In the genomic region with DNA sequence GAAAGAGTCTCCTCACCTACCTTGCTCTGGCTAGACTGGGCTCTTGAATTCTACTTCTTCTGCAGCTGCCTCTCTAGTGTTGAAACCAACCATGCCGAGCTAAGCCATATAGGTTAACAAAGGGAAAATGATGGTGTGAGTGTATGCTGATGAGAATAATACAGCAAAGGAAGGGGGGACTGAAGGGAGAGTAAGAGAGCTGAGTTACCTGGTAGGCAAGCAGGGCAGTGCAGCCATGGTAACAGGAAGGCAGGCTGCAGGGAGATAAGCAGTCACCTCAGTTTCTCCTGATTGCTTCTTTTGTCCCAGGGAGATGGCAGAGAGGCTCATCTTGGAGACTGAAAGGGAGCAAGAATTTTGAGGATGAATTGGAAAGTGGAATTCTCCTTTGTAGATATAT, we compare ENCODE assay signal across 29 mouse cellular contexts.
DNase-seq lines count a peak whose midpoint lies in the region; ATAC-seq and TF ChIP-seq lines count a peak whose summit lies in the region.
"Had no signal": no experiment of that assay in that cellular context is flagged by ENCODE, and none has a peak within 500 bp of the region (broad histone marks: within the 10 kb centered on the region; RNA-seq: fewer than 3 reads in every experiment).

No protein-coding gene starts in this region.

- no peak for TF ChIP-seq CTCF in hindbrain, postnatal 0 days (IDR thresholded peaks at IDR 0.05; ENCODE audit: low read depth)
- TF ChIP-seq CTCF in midbrain, postnatal 0 days (IDR thresholded peaks at IDR 0.05), result no peak
- no peak for TF ChIP-seq CTCF in testis, adult 2 months (IDR thresholded peaks at IDR 0.05; ENCODE audit: control insufficient read depth, insufficient read depth, insufficient replicate concordance, low read depth, low read length)

- H3K4me2 ChIP-seq in hindbrain, embryonic 13.5 days, result no peak overlapping the region
- H3K4me2 ChIP-seq in hindbrain, postnatal 0 days (ENCODE audit: low read depth, low read length), result no peak overlapping the region
- no peak overlapping the region for H3K4me2 ChIP-seq in midbrain, embryonic 13.5 days (replicated peaks)
- H3K4me2 ChIP-seq in midbrain, postnatal 0 days (ENCODE audit: low read depth, low read length, poor library complexity, severe bottlenecking), result no peak overlapping the region
- H3K4me2 ChIP-seq in midbrain, embryonic 16.5 days (ENCODE audit: low read length), result no peak overlapping the region
- H3K4me2 ChIP-seq: embryonic facial prominence, embryonic 13.5 days; forebrain, embryonic 12.5 days; forebrain, embryonic 15.5 days; heart, embryonic 12.5 days; heart, embryonic 15.5 days had no signal

- 0 out of 2 replicates have a peak, but pooled peaks have one; percentile 28 for ATAC-seq in hindbrain, embryonic 13.5 days (ENCODE audit: low FRiP score)
- ATAC-seq in hindbrain, postnatal 0 days, result no peak; the same call in 1 of the 2 replicates
- peak; percentile 77 for ATAC-seq in midbrain, embryonic 13.5 days
- ATAC-seq in midbrain, postnatal 0 days (ENCODE audit: low FRiP score), result no peak
- peak; percentile 68 for ATAC-seq in midbrain, embryonic 16.5 days
- ATAC-seq: forebrain, embryonic 15.5 days; Patski had no signal

- no peak overlapping the region for H3K4me3 ChIP-seq in hindbrain, embryonic 13.5 days
- H3K4me3 ChIP-seq in hindbrain, postnatal 0 days (ENCODE audit: low read length), result no peak overlapping the region
- no peak overlapping the region for H3K4me3 ChIP-seq in midbrain, embryonic 13.5 days (replicated peaks)
- H3K4me3 ChIP-seq in midbrain, postnatal 0 days (ENCODE audit: low read depth, low read length), result no peak overlapping the region
- H3K4me3 ChIP-seq in testis, adult 2 months (ENCODE audit: control insufficient read depth, low read depth, low read length), result peak overlapping the region; percentile 40; the same call in 1 of the 2 replicates
- no peak overlapping the region for H3K4me3 ChIP-seq in midbrain, embryonic 16.5 days (ENCODE audit: low read depth, low read length)
- H3K4me3 ChIP-seq: embryonic facial prominence, embryonic 10.5 days; embryonic facial prominence, embryonic 13.5 days; erythroblast, embryonic 14.5 days; forebrain, embryonic 12.5 days; forebrain, embryonic 15.5 days; heart, embryonic 12.5 days; heart, embryonic 15.5 days had no signal

- H3K27me3 ChIP-seq in hindbrain, embryonic 13.5 days, result no peaks in the 10 kb centered on the region
- no peaks in the 10 kb centered on the region for H3K27me3 ChIP-seq in hindbrain, postnatal 0 days (ENCODE audit: insufficient read depth, low read length)
- no peaks in the 10 kb centered on the region for H3K27me3 ChIP-seq in midbrain, embryonic 13.5 days
- no peaks in the 10 kb centered on the region for H3K27me3 ChIP-seq in midbrain, postnatal 0 days (ENCODE audit: insufficient read depth, low read length)
- H3K27me3 ChIP-seq in testis, adult 2 months (ENCODE audit: control insufficient read depth, insufficient read depth, low read length), result no peaks in the 10 kb centered on the region
- no peaks in the 10 kb centered on the region for H3K27me3 ChIP-seq in midbrain, embryonic 16.5 days (ENCODE audit: control insufficient read depth, insufficient read depth, low read depth, low read length)
- H3K27me3 ChIP-seq: CH12.LX; embryonic facial prominence, embryonic 13.5 days; forebrain, embryonic 12.5 days; forebrain, embryonic 15.5 days; heart, embryonic 12.5 days; heart, embryonic 15.5 days; Patski had no signal

- peaks cover 5% of the 10 kb centered on the region; the same call in 1 of the 2 replicates for H3K4me1 ChIP-seq in hindbrain, embryonic 13.5 days (replicated peaks)
- no peaks in the 10 kb centered on the region for H3K4me1 ChIP-seq in hindbrain, postnatal 0 days (ENCODE audit: insufficient read depth, low read length)
- H3K4me1 ChIP-seq in midbrain, embryonic 13.5 days (replicated peaks), result peaks cover 4% of the 10 kb centered on the region; the same call in 1 of the 2 replicates
- H3K4me1 ChIP-seq in midbrain, postnatal 0 days (ENCODE audit: insufficient read depth, low read length), result 0 out of 2 replicates have a peak, but pooled peaks cover 4% of the 10 kb centered on the region
- H3K4me1 ChIP-seq in testis, adult 2 months (ENCODE audit: control insufficient read depth, insufficient read depth, low read length), result no peaks in the 10 kb centered on the region
- H3K4me1 ChIP-seq in midbrain, embryonic 16.5 days (ENCODE audit: control insufficient read depth, insufficient read depth, low read length), result peaks cover 5% of the 10 kb centered on the region
- H3K4me1 ChIP-seq: embryonic facial prominence, embryonic 10.5 days; embryonic facial prominence, embryonic 13.5 days; forebrain, embryonic 12.5 days; forebrain, embryonic 15.5 days; heart, embryonic 12.5 days; heart, embryonic 15.5 days had no signal

- no peak overlapping the region for H3K9ac ChIP-seq in hindbrain, embryonic 13.5 days
- no peak overlapping the region for H3K9ac ChIP-seq in hindbrain, postnatal 0 days (replicated peaks; ENCODE audit: low read length)
- no peak overlapping the region for H3K9ac ChIP-seq in midbrain, embryonic 13.5 days (replicated peaks)
- H3K9ac ChIP-seq in midbrain, postnatal 0 days (replicated peaks; ENCODE audit: low read length, poor library complexity, severe bottlenecking), result no peak overlapping the region
- no peak overlapping the region for H3K9ac ChIP-seq in midbrain, embryonic 16.5 days (ENCODE audit: low read depth, low read length)
- H3K9ac ChIP-seq: embryonic facial prominence, embryonic 13.5 days; forebrain, embryonic 12.5 days; forebrain, embryonic 15.5 days; heart, embryonic 12.5 days; heart, embryonic 15.5 days had no signal

- H3K27ac ChIP-seq in hindbrain, embryonic 13.5 days, result peak overlapping the region; percentile 30; the same call in 1 of the 2 replicates
- H3K27ac ChIP-seq in hindbrain, postnatal 0 days, result no peak overlapping the region
- H3K27ac ChIP-seq in midbrain, embryonic 13.5 days, result no peak overlapping the region
- H3K27ac ChIP-seq in midbrain, postnatal 0 days (ENCODE audit: low read depth, low read length), result no peak overlapping the region
- H3K27ac ChIP-seq in testis, adult 2 months (ENCODE audit: control insufficient read depth, insufficient read depth, low read depth, low read length), result no peak overlapping the region
- peak overlapping the region; percentile 13; the same call in 1 of the 2 replicates for H3K27ac ChIP-seq in midbrain, embryonic 16.5 days (ENCODE audit: low read length)
- H3K27ac ChIP-seq: embryonic facial prominence, embryonic 10.5 days; embryonic facial prominence, embryonic 13.5 days; forebrain, embryonic 15.5 days; heart, embryonic 15.5 days had no signal

- WGBS in hindbrain, embryonic 13.5 days, result 83% methylated on average over 1 of the region's 1 CpGs
- 52% methylated on average over 1 of the region's 1 CpGs for WGBS in hindbrain, postnatal 0 days
- WGBS in midbrain, embryonic 13.5 days, result 43% methylated on average over 1 of the region's 1 CpGs
- 53% methylated on average over 1 of the region's 1 CpGs for WGBS in midbrain, postnatal 0 days
- 44% methylated on average over 1 of the region's 1 CpGs for WGBS in midbrain, embryonic 16.5 days

- DNase-seq in hindbrain, postnatal 0 days (ENCODE audit: low spot score), result no peak
- no peak for DNase-seq in midbrain, postnatal 0 days (ENCODE audit: low spot score)
- DNase-seq in testis, postnatal 14 days (ENCODE audit: low spot score), result no peak
- no peak for DNase-seq in urinary bladder, adult 18-20 months (ENCODE audit: low spot score in 2 of 2)
- DNase-seq: adrenal gland, postnatal 10 days; adrenal gland, postnatal 36 days; B cell, adult 2 months; cerebellum, adult 11 months; cerebellum, adult 2 months; cerebellum, adult 9-11 months; cerebellum, postnatal 36 days; embryo, embryonic 11 days; gastrocnemius, postnatal 25 days; heart, adult 18-20 months; heart, postnatal 10 days; heart, postnatal 36 days had no signal

- TF ChIP-seq POLR2A in testis, adult 2 months (IDR thresholded peaks at IDR 0.05; ENCODE audit: control insufficient read depth, low read depth, low read length), result no peak

- peaks cover 9% of the 10 kb centered on the region; the same call in 1 of the 2 replicates for H3K36me3 ChIP-seq in hindbrain, embryonic 13.5 days
- H3K36me3 ChIP-seq in hindbrain, postnatal 0 days (ENCODE audit: insufficient read depth, low read length), result no peaks in the 10 kb centered on the region
- H3K36me3 ChIP-seq in midbrain, embryonic 13.5 days, result peaks cover 7% of the 10 kb centered on the region; the same call in 1 of the 2 replicates
- no peaks in the 10 kb centered on the region for H3K36me3 ChIP-seq in midbrain, postnatal 0 days (ENCODE audit: insufficient read depth, low read length)
- no peaks in the 10 kb centered on the region for H3K36me3 ChIP-seq in testis, adult 2 months (ENCODE audit: control insufficient read depth, insufficient read depth, low read length)
- peaks cover 6% of the 10 kb centered on the region; the same call in 1 of the 2 replicates for H3K36me3 ChIP-seq in midbrain, embryonic 16.5 days (ENCODE audit: control insufficient read depth, insufficient read depth, low read length)
- H3K36me3 ChIP-seq: forebrain, embryonic 15.5 days had no signal

- peaks cover 7% of the 10 kb centered on the region; the same call in 1 of the 2 replicates for H3K9me3 ChIP-seq in hindbrain, embryonic 13.5 days
- no peaks in the 10 kb centered on the region for H3K9me3 ChIP-seq in hindbrain, postnatal 0 days (ENCODE audit: low read length)
- peaks cover 11% of the 10 kb centered on the region for H3K9me3 ChIP-seq in midbrain, embryonic 13.5 days
- H3K9me3 ChIP-seq in midbrain, postnatal 0 days (ENCODE audit: low read length), result no peaks in the 10 kb centered on the region
- H3K9me3 ChIP-seq in midbrain, embryonic 16.5 days (replicated peaks; ENCODE audit: control insufficient read depth, low read length, poor library complexity, severe bottlenecking), result peaks cover 9% of the 10 kb centered on the region; the same call in 1 of the 2 replicates
- H3K9me3 ChIP-seq: forebrain, embryonic 15.5 days had no signal

Comparison
In these comparisons a context has a peak if more than half of its experiments do, and no peak if none do; other contexts are left out.
1. ATAC-seq: peak in hindbrain, embryonic 13.5 days (single experiment), midbrain, embryonic 13.5 days (single experiment) and midbrain, embryonic 16.5 days (single experiment); none in hindbrain, postnatal 0 days (single experiment) and midbrain, postnatal 0 days (single experiment).
2. H3K27ac ChIP-seq: peak in hindbrain, embryonic 13.5 days (single experiment) and midbrain, embryonic 16.5 days (single experiment); none in hindbrain, postnatal 0 days (single experiment), midbrain, embryonic 13.5 days (single experiment), midbrain, postnatal 0 days (single experiment) and testis, adult 2 months (single experiment).